Mouse (Mus musculus) liver, adult 2 months (tissue): ENCODE data around the gene Gm614. TPM values are rescaled to one million over a fixed set of nuclear protein-coding genes. Genes with fewer than 3 reads are reported as not detected.

Experiments
- DNase-seq: peaks from one replicate; pipeline ENCODE4 v3.0.0-alpha.2; 2011; ENCODE audit warnings: low read depth, low spot score; ENCODE audit errors: extremely low read depth
- H3K27ac ChIP-seq: fragments of 200-500 bp; replicated peaks from 2 replicates; pipeline ENCODE4 v1.5.1; 2012; ENCODE audit warnings: low read depth, mild to moderate bottlenecking, control low read depth, inconsistent platforms, low read length; ENCODE audit not compliant: insufficient read depth
- H3K27me3 ChIP-seq: fragments of 200-500 bp; 2 replicates; pipeline ENCODE4 v1.6.1; 2012; ENCODE audit warnings: mild to moderate bottlenecking, moderate library complexity, low read length, inconsistent platforms; ENCODE audit not compliant: control insufficient read depth, insufficient read depth
- H3K36me3 ChIP-seq: fragments of 200-500 bp; 2 replicates; pipeline ENCODE4 v1.6.1; 2012; ENCODE audit warnings: low read length, inconsistent platforms; ENCODE audit not compliant: control insufficient read depth, insufficient read depth
- H3K4me1 ChIP-seq: fragments of 200-500 bp; 2 replicates; pipeline ENCODE4 v1.6.1; 2011; ENCODE audit warnings: low read length; ENCODE audit not compliant: control insufficient read depth, insufficient read depth
- H3K4me3 ChIP-seq: fragments of 200-500 bp; 2 replicates; pipeline ENCODE4 v1.5.1; 2011; ENCODE audit warnings: low read depth, mild to moderate bottlenecking, control low read depth, low read length, moderate library complexity; ENCODE audit not compliant: insufficient read depth
- H3K79me2 ChIP-seq: fragments of 200-500 bp; 2 replicates; pipeline ENCODE4 v1.6.1; 2012; ENCODE audit warnings: inconsistent platforms, mild to moderate bottlenecking, low read length, moderate library complexity; ENCODE audit not compliant: control insufficient read depth, insufficient read depth
- H3K9ac ChIP-seq: fragments of 200-500 bp; 2 replicates; pipeline ENCODE4 v1.6.1; 2012; ENCODE audit warnings: low read depth, mild to moderate bottlenecking, control low read depth, inconsistent platforms, low read length
- CTCF ChIP-seq: fragments of 200-500 bp; IDR thresholded peaks from 2 replicates; pipeline ENCODE4 v1.5.1; 2011; ENCODE audit warnings: low read depth, low read length, control low read depth
- POLR2A ChIP-seq: fragments of 200-500 bp; IDR thresholded peaks from 2 replicates; pipeline ENCODE4 v1.6.1; 2011; ENCODE audit warnings: low read length, control low read depth; ENCODE audit not compliant: insufficient read depth; ENCODE audit errors: extremely low read depth
- WGBS: fragments of 180-500 bp; shearing (Covaris S2); methylation state at CpG from one replicate; pipeline ENCODE4 v1.1.7; 2018; 5-methylcytosine and 5-hydroxymethylcytosine counted together
- polyA plus RNA-seq: library from polyadenylated mRNA; depleted of rRNA; stranded (reverse); fragments of >200 nt; gene quantifications from 2 replicates; pipeline ENCODE4 v1.2.3, GENCODE M21; 2012
- total RNA-seq: library from RNA; depleted of rRNA; stranded (reverse); fragments of >200 nt; gene quantifications from 2 replicates; pipeline ENCODE4 v1.2.3, GENCODE M21; 2014

Gene Gm614
- total and polyA plus RNA-seq, 2 experiments, result not detected

DNA sequence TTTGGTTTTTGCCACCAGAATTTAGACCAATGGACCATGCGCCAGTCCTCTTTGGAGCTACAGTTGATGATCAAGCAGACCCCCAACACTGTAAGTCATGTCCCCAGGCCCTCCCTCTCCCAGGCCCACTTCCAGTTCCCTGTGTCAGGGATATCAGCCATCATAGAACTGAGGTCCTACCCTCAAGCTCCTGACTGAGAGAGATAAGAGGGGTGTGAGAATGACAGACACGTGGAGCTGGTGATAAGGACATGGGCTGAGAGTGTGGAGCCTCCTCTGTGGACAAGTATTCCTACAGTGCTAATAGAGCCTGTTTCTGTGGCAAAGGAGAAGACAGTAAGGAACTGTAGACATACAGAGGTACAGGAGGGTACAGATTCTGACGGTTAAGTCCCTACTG is 23.8 kb upstream of the Gm614 start:
- TF ChIP-seq CTCF (no peak), POLR2A (no peak)
- Histone ChIP-seq H3K4me3 (no peak overlapping the region), H3K36me3 (peaks cover 17% of the 10 kb centered on the region; the same call in 1 of the 2 replicates), H3K27ac (no peak overlapping the region), H3K9ac (no peak overlapping the region), H3K4me1 (no peaks in the 10 kb centered on the region), H3K79me2 (no peaks in the 10 kb centered on the region), H3K27me3 (no peaks in the 10 kb centered on the region)
- DNase-seq, result no peak
- whole genome bisulfite sequencing, result 87% methylated on average over 3 of the region's 3 CpGs

DNA sequence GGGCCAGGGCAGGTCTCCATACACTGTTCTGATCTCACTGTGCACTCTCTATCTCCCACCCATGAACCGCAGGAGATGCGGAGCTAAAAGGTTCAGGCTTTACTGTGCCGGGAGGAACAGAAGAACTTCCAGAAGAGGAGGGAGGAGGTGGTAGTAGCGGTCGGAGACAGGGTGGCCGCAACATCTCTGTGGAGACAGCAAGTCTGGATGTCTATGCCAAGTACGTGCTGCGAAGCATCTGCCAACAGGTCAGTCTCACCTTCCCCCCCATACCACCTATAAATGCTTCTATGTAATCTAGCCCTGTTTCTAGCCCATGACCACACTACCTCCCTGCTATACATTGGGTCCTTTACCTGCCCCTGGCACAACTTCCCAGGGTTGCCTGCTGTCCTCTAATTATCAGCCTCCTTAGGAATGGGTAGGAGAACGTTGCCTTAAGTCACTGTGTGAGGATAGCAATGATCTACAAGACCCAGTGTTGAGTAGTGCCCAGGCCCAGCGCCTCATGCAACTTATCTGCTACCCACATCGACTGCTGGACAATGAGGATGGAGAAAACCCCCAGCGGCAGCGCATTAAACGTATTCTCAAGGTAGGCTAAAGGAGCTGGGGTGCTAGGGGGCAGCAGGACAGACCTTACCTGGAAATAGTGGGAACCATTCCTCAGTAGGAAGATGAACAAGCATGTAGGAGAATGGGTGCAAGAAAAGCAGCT is 22.3 kb upstream of the Gm614 start:
- Histone ChIP-seq H3K27ac (no peak overlapping the region), H3K36me3 (peaks cover 15% of the 10 kb centered on the region; the same call in 1 of the 2 replicates), H3K4me3 (no peak overlapping the region), H3K79me2 (no peaks in the 10 kb centered on the region), H3K27me3 (no peaks in the 10 kb centered on the region), H3K4me1 (no peaks in the 10 kb centered on the region), H3K9ac (no peak overlapping the region)
- TF ChIP-seq POLR2A, result no peak
- no peak for TF ChIP-seq CTCF
- WGBS, result 98% methylated on average over 14 of the region's 14 CpGs
- no peak for DNase-seq

DNA sequence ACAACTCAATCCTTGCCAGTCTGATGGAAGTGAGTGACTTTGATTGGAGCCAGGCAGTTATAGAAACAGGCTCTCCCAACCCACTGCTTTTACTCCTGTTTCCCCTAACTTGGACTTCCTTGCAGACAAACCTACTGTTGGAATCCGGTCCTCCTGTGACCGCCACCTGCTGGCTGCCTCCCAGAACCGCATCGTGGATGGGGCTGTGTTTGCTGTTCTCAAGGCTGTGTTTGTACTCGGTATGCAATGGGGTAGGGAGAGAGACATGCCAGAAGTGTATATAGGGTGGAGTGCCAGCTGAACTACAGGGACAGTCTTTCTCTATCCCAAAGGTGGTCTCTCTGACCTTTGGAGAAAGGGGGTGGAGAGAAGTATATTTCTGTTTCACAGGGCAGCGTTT is 21.7 kb upstream of the Gm614 start:
- Histone ChIP-seq H3K27me3 (no peaks in the 10 kb centered on the region), H3K27ac (no peak overlapping the region), H3K36me3 (peaks cover 17% of the 10 kb centered on the region; the same call in 1 of the 2 replicates), H3K79me2 (no peaks in the 10 kb centered on the region), H3K4me3 (no peak overlapping the region), H3K4me1 (no peaks in the 10 kb centered on the region), H3K9ac (no peak overlapping the region)
- 24% methylated on average over 6 of the region's 6 CpGs for WGBS
- TF ChIP-seq POLR2A (no peak), CTCF (peak; percentile 79)
- DNase-seq, result no peak

DNA sequence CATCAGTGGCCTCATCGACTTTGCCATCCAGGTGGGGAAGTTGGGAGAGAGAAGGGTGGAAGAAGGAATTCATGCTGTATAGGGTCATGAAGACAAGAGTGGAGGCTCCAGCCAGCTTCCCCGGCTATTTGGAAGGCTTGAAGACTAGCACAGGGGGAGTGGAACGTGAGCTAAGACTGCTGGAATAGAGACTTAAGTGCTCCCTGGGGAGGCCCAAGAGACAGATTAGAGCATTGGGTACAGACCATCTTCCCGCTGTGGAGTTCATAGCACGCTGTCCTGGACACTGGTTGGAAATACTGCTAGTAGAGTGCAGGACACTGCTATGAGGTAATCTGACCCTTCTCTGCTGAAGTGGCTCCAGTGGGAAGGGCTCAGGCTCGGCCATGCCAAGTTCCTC is 19.0 kb upstream of the Gm614 start:
- Histone ChIP-seq H3K4me3 (no peak overlapping the region), H3K27ac (no peak overlapping the region), H3K36me3 (peaks cover 17% of the 10 kb centered on the region; the same call in 1 of the 2 replicates), H3K79me2 (no peaks in the 10 kb centered on the region), H3K27me3 (no peaks in the 10 kb centered on the region), H3K4me1 (no peaks in the 10 kb centered on the region), H3K9ac (no peak overlapping the region)
- no peak for DNase-seq
- no peak for TF ChIP-seq CTCF
- WGBS, result 97% methylated on average over 6 of the region's 6 CpGs

DNA sequence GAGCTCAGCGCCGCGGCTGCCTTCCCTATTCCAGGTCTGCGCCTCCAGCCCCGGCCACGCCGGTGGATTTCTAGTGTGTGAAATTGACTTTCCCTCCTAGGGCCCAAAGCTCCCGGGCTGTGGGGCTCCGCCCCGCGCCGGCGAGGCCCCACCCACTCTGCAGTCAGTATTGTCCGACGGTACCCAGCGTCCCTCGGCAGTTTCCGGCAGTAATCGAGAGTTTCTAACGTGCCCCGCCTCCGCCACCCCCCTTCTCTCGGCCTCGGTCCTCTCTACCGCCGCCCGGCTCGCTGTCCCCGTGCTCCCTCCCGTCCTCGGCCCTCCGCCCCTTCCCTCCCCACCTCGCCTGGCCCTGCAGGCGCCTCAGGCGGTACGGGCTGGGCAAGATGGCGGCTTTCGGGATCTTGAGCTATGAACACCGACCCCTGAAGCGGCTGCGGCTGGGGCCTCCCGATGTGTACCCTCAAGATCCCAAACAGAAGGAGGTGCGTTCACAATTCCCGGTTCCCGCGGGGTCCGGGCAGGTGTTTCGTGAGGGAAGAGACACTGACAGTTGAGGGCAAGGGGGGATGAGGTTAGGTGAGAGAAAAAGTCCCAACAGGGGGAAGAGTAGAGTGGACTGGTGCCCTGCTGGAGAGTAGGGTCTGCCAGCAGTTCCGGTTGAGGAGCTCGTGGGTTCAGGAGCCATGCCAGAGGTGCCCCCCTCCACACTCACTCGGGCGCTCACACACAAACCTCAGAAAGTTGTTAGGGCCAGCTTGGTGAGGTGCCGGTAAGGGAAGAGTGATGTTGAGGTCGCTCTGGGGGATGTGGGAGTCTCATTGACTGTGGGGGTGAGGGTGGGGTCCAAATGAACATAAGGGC is 10.3 kb upstream of the Gm614 start, which contains the start of gene Med12:
Gene Med12 (plus strand): TSS at position 156 of the 864 bp plus-strand sequence.
- Histone ChIP-seq H3K9ac (peak within 1 kb of the TSS; percentile 79), H3K4me1 (peaks cover 7% of the 10 kb centered on the region), H3K27me3 (no peaks in the 10 kb centered on the region), H3K27ac (peak within 1 kb of the TSS; percentile 57), H3K4me3 (peak within 1 kb of the TSS; percentile 83), H3K36me3 (peaks cover 10% of the 10 kb centered on the region; the same call in 1 of the 2 replicates), H3K79me2 (no peaks in the 10 kb centered on the region)
- 1% methylated on average over 52 of the region's 54 CpGs for WGBS
- TF ChIP-seq CTCF (no peak), POLR2A (no peak)
- DNase-seq, result peak; percentile 78
